Mouse (Mus musculus) retina, adult 2 months (tissue): ENCODE results near the gene Krtap19-2.
A peak's percentile ranks its signal among the peaks of the same experiment; 100 is the strongest.

Experiments
- DNase-seq: peaks from one replicate; pipeline ENCODE4 v3.0.0-alpha.2; 2012; ENCODE audit warnings: low read depth, low spot score

Krtap19-2 gene

DNA sequence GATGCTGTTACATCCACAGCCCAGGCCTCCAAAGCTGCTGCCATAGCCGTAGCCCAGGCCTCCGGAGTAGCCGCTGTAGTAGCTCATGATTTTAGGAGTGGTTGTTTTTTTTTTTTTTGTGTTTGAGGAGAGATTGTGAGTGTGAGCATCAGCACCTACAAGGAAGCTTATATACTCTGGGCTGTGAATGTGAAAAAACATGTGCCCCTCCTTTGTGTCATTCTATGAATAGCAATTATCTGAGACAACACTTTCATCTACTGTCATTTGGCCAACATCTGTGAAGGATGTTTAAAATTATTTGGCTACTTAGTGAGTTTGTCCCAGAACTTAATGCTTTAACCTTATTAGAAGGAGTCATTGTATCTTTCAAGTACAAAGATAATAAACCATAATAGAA, at the start of gene Krtap19-2:
TSS of gene Krtap19-2 (minus strand) at position 101 of the 400 bp plus-strand sequence.
- no peak for DNase-seq

DNA sequence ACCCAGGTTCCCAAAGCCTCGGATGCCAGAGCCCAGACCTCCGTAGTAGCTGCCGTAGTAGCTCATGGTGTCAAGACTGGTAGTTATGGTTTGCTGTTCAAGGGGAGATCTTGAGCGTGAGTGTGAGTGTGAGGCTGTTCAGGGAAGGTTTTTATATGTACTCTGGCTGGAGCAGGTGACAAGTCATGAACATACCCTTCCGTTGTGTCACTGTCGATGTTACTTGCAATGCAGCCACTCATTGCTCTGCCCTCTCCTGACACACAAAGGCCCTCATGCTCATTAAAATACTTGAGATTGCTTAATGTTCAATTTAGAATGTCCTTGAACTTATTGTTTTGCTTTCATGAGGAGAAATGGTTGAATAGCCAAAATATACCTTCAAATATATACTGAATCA, 22.3 kb upstream of the Krtap19-2 start, which contains the start of gene Krtap19-5:
TSS of gene Krtap19-5 (minus strand) at position 101 of the 400 bp plus-strand sequence.
- DNase-seq = no peak

DNA sequence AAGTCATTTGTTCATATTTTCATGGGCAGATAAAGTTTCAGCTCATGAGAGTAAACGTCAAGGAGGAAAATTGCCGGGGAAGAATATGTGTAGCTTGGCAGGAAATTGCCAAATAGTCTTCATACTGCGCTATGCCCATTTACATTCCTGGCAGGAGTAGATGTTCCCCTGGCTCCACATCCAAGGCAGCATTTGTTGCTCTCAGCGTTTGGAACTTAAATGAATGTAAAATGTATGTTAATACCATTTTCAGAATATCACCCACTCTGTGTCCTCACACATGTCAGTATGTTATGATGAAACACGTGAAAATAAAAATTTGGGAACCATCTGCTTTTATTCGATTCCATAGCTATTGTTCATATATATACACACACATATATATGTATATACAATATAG, 12.8 kb upstream of the Krtap19-2 start:
- no peak for DNase-seq

DNA sequence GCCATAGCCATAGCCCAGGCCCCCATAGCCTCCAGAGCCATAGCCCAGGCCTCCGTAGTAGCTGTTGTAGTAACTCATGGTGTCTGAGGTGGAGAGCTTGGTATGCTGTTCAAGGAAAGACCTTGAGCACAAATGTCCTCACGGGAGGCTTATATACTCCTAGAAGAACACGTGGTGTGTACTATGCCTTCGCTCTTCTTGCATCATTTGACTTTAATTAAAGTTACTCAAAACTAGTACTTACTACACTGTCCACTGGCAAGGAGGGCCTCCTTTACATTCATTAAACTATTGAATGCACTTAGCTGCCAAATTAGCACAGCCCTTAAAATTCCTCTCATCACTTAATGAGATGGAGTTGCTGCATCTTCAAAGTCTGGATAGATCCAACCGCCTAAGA, 10.9 kb upstream of the Krtap19-2 start, which contains the start of gene Krtap19-4:
TSS of gene Krtap19-4 (minus strand) at position 101 of the 400 bp plus-strand sequence.
- DNase-seq = no peak

DNA sequence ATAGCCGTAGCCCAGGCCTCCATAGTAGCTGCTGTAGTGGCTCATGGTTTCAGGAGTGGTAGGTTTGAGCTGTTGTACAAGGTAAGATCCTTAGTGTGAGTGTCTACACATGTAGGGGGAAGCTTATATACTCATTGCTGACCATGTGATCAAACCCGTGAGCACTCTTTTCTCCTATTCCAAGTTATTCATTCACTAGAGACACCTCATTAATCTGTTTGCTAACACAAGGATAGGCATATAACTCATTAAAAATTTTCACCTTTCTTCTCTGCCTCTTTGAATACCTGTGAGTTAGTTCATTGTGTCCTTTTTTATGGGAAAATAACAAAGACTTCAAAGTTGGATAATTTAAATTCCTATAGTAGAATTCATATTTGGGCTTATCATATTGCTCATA, 3.9 kb upstream of the Krtap19-2 start, which contains the start of gene Krtap19-3:
TSS of gene Krtap19-3 (minus strand) at position 101 of the 400 bp plus-strand sequence.
- no peak for DNase-seq

DNA sequence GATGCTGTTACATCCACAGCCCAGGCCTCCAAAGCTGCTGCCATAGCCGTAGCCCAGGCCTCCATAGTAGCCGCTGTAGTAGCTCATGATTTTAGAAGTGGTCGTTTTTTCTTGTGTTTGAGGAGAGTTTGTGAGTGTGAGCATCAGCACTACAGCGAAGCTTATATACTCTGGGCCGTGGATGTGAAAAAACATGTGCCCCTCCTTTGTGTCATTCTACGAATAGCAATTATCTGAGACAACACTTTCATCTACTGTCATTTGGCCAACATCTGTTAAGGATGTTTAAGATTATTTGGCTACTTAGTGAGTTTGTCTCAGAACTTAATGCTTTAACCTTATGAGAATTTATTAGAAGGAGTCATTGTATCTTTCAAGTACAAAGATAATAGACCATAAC, 4.8 kb downstream of the Krtap19-2 start, which contains the start of gene Krtap19-1:
TSS of gene Krtap19-1 (minus strand) at position 101 of the 400 bp plus-strand sequence.
- no peak for DNase-seq

DNA sequence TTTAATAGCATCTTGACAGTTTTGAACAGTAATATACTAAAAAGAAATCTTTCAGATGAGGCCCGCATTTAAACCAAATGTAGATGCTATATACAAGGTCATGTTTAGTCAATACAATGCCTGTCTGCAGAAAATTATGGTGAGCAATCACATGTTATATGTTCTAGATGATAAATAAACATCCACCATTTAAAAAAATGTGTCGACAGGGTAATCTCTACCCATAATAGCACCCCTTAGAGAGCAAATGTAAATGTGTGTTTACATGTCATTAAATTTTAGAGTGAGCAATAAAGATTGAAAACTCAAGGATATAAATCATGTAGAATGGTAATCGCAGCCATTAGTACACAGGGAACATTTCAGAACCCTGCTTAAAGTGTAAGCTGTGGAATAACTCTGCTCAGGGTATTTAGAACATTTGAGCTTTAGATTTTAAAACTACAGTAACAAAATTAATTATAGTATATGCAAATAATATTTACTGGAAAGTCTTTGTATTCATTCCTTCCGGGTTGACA, 9.1 kb downstream of the Krtap19-2 start:
- DNase-seq = no peak

DNA sequence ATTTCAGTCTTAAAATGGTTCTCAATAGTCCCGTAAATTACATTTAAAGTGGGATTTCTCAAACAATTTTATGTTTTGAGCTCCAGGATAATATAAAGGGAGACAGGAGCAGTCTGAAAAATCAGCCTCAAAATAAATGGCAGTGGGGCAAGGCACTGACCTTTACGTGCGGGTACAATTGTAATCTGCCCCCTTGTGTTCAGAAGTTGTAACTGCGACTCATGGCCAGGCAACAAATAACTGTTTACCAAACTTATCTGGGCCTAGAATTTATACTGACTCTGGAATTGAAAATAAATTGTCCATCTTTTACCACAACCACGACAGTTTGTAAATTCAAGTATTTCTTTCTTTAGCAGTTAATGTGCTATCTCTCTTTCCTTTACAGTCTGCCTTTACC, 22.6 kb downstream of the Krtap19-2 start:
- DNase-seq = no peak

DNA sequence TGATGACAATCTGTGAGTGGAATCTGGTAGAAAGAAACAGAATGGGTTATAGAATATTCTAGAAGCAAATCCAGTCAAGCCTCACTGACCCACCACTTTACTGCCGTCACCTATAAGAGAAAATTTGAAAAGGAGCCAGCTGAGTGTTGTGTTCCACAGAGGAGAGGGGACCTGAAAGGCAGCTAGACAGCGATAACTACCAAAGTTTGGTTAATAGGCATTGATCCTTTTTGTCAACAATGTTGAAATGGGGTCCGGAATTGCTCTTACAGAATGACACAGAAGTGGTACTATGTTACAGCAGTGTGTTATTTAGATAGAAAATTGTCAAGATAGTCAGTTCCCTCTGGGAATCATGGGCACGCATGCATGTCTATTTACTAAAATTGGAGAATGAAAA, 25.5 kb downstream of the Krtap19-2 start:
- no peak for DNase-seq

DNA sequence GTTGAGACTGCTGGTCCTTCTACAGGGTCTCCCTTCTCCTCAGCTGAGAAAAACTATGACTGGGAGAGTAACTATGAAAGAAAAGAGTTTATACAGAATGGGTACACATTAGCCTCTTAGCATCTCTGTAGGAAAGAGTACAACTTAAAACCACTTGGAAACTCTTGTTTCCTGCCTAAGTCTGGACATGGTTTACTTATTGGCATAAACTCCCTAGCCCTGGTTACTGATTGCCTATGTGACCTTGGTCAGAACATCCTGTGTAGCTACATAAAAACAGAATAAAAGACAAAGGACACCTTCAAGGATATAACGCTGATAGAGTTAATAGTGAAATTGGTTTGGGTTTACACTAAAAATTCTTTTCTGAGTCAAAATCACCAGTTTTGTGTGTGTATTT, 26.7 kb downstream of the Krtap19-2 start:
- DNase-seq = no peak

DNA sequence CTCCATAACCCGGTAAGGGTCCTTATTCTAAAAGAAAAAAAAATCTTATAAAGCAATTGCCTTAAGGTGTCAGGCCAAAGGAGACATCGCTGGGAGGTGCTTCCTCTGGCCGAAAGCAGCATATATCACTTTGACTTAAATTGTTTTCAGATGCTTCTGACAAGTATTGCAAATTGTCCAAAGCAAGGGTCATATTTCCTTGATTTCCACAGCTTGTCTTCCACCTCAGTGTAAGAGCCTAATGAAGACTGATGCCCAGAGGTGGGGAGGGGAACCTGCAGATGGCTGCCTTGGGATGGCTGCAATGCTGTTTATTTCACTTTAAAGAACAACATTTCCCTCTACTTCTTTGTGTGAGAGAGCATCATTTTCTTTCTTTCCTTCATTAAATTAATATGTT, 47.1 kb downstream of the Krtap19-2 start:
- DNase-seq = no peak

DNA sequence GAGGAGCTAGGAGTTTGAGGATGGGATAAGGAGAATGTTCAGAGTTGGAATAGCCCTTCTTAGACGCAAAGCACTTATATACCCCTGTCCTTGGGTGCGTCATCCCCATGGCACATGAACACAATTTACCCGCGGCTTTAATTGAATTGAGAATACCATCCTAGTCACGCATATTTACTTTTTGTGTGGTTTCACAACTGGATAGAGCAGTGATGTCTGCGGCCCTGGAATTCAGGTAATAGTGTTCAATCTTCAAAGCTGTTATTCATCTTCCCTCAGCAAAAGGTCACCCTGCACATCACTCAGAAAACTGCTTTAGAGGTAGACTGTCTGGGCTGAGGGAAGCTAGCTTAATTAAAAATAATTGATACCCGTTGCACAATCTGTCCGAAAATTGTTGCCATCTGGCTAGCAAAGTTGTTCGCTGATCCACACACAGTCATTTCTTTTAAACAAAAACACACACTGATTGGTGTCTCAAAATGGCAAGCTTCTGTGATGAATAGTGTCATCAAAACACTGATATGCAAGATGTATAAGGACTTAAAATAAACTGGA, 47.9 kb downstream of the Krtap19-2 start, which contains the start of gene Krtap14:
TSS of gene Krtap14 (minus strand) at position 51 of the 558 bp plus-strand sequence.
- no peak for DNase-seq

DNA sequence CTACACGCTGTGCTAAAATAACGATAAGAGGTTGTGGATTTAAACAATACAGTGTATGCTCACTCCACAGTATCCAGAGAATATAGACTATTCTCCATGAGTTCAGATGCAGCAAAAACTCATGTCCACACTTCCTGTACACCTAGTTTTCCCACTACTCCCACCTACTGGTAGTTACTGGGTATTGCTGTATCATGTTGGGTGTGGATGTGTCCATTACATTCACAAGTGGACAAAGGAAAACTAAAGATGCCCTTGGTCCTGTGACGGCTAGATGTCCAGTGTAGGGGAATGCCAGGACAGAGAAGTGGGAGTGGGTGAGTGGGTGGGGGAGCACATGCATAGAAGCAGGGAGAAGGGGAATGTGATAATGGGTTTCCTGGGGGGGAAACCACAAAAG, 50.3 kb downstream of the Krtap19-2 start:
- DNase-seq = peak; percentile 13
